Mouse (Mus musculus): ENCODE results near the gene Wipf3.

- no peak for TF ChIP-seq HCFC1 (IDR thresholded peaks at IDR 0.05; ENCODE audit: low read depth, low read length)
- TF ChIP-seq CTCF (conservative IDR thresholded peaks at IDR 0.05 in 1 of 2, IDR thresholded peaks at IDR 0.05 in 1 of 2; ENCODE audit: low read depth in 2 of 2, low read length in 2 of 2), result no peak
- no peak for TF ChIP-seq RAD21 (IDR thresholded peaks at IDR 0.05; ENCODE audit: low read depth, low read length)
- no peak for TF ChIP-seq POLR2A (IDR thresholded peaks at IDR 0.05; ENCODE audit: low read depth, low read length)
- TF ChIP-seq MAX (IDR thresholded peaks at IDR 0.05; ENCODE audit: low read length), result no peak
- TF ChIP-seq USF1 (IDR thresholded peaks at IDR 0.05; ENCODE audit: low read depth, low read length), result no peak
- TF ChIP-seq IRF4 (IDR thresholded peaks at IDR 0.05; ENCODE audit: low read depth, low read length), result no peak
- TF ChIP-seq MAFK (IDR thresholded peaks at IDR 0.05; ENCODE audit: insufficient replicate concordance, low read length), result no peak
- no peak for TF ChIP-seq NELFE (IDR thresholded peaks at IDR 0.05; ENCODE audit: low read depth, low read length)
- TF ChIP-seq ZC3H11A (IDR thresholded peaks at IDR 0.05; ENCODE audit: low read depth, low read length), result no peak
- TF ChIP-seq TCF12 (IDR thresholded peaks at IDR 0.05; ENCODE audit: low read depth, low read length), result no peak
- no peak for TF ChIP-seq USF2 (conservative IDR thresholded peaks at IDR 0.05; ENCODE audit: low read depth, low read length)
Observed at GRCm38 (mm10) chr6:54507808-54508207, 78.4 kb downstream of the Wipf3 start.
